Mouse (Mus musculus): ENCODE measurements around the gene 3425401B19Rik.

GRCm38 (mm10) chr14:32684735-32685105 is 373 bp downstream of the 3425401B19Rik start:
- TF ChIP-seq CTCF (IDR thresholded peaks at IDR 0.05; ENCODE audit: low read depth), result no peak
- TF ChIP-seq EP300 (IDR thresholded peaks at IDR 0.05; ENCODE audit: low read depth), result no peak
